ENCODE assay signal across 18 mouse cellular contexts in the genomic region with DNA sequence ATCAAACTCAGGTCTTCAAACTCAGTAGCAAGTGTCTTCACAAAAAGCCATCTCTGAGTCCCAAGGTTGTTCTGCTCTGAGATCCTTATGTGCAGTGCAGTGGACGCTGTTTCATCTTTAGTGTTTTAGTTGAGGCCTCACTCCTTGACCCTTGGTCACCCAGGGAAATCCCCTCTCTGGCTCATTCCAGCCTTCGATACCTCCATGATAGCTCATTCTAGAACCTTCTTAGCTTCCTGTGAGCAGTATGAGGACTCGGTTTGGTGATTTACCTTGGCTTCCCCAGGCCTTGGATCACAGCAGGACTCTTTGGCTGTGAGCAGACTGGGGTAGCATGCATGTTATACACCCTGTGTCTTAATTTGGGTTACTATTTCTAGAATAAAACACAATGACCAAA. TPM values are rescaled to one million over a fixed set of nuclear protein-coding genes. Genes with fewer than 3 reads are reported as not detected.
DNase-seq lines count a peak whose midpoint lies in the region; TF ChIP-seq lines count a peak whose summit lies in the region.
"Had no signal": no experiment of that assay in that cellular context is flagged by ENCODE, and none has a peak within 500 bp of the region (broad histone marks: within the 10 kb centered on the region; RNA-seq: fewer than 3 reads in every experiment).

No protein-coding gene starts in this region.

- H3K4me1 ChIP-seq in CH12.LX (ENCODE audit: control insufficient read depth in 1 of 2, insufficient read depth in 2 of 2): peaks cover 27 to 51% of the 10 kb centered on the region in 2 experiments
- H3K4me1 ChIP-seq in small intestine, adult 2 months (ENCODE audit: control insufficient read depth, insufficient read depth, insufficient read length, low read length): peaks cover 8% of the 10 kb centered on the region

- no peak for TF ChIP-seq CTCF in gastrocnemius, adult 2 months (IDR thresholded peaks at IDR 0.05)
- no peak for TF ChIP-seq CTCF in CH12.LX (conservative IDR thresholded peaks at IDR 0.05 in 1 of 2, IDR thresholded peaks at IDR 0.05 in 1 of 2; ENCODE audit: low read depth in 2 of 2, low read length in 2 of 2)
- no peak for TF ChIP-seq CTCF in small intestine, adult 2 months (IDR thresholded peaks at IDR 0.05; ENCODE audit: extremely low read depth, insufficient read length, insufficient replicate concordance, low read depth, low read length)

- in situ Hi-C loops in CH12.LX (cut with MboI; ENCODE audit: low pct_ligation_motif_present, low pct_unique_long_range_greater_than_20kb, low sequenced_read_pairs): no loop called here

- H3K79me2 ChIP-seq in CH12.LX (replicated peaks; ENCODE audit: control insufficient read depth, extremely low read depth, insufficient read depth, poor library complexity, severe bottlenecking): peaks cover 22% of the 10 kb centered on the region; the same call in 1 of the 2 replicates

- peak overlapping the region; percentile 41 for H3K4me2 ChIP-seq in CH12.LX (ENCODE audit: insufficient read depth, low read depth, poor library complexity, severe bottlenecking)

- intact Hi-C loops in gastrocnemius, adult 2 months (cut with DNase I): no loop called here

- TF ChIP-seq RAD21 in CH12.LX (IDR thresholded peaks at IDR 0.05; ENCODE audit: low read depth, low read length): no peak

- no peak overlapping the region for H3K4me3 ChIP-seq in gastrocnemius, adult 2 months
- H3K4me3 ChIP-seq in CH12.LX (replicated peaks in 1 of 3; ENCODE audit: low read depth in 2 of 3, low read length in 2 of 3, poor library complexity in 1 of 3): no peak overlapping the region
- no peak overlapping the region for H3K4me3 ChIP-seq in small intestine, adult 2 months (ENCODE audit: low read depth, low read length)

- 69% methylated on average over 3 of the region's 3 CpGs for WGBS in small intestine, adult 2 months

- peak; percentile 60 for TF ChIP-seq EP300 in CH12.LX (IDR thresholded peaks at IDR 0.05; ENCODE audit: low read length)

- peak overlapping the region; percentile 81 for H3K27ac ChIP-seq in gastrocnemius, adult 2 months
- peak overlapping the region; percentile 92 for H3K27ac ChIP-seq in CH12.LX (ENCODE audit: insufficient read depth, low read depth)
- 0 out of 2 replicates have a peak overlapping the region, but pooled peaks have one; percentile 5 for H3K27ac ChIP-seq in small intestine, adult 2 months (ENCODE audit: insufficient read depth, low read depth, low read length)

- H3K9me3 ChIP-seq in CH12.LX (replicated peaks; ENCODE audit: low read length): no peaks in the 10 kb centered on the region

- H3K9ac ChIP-seq in CH12.LX (ENCODE audit: insufficient read depth, low read depth): peak overlapping the region; percentile 13; the same call in 1 of the 2 replicates

- no peaks in the 10 kb centered on the region for H3K36me3 ChIP-seq in CH12.LX (replicated peaks in 1 of 2; ENCODE audit: control insufficient read depth in 1 of 2, insufficient read depth in 1 of 2, low read length in 1 of 2)
- no peaks in the 10 kb centered on the region for H3K36me3 ChIP-seq in small intestine, adult 2 months (ENCODE audit: control insufficient read depth, insufficient read depth, low read length)
- H3K36me3 ChIP-seq: G1E had no signal

- dilution Hi-C loops in CH12.LX (cut with MboI; ENCODE audit: extremely low pct_ligation_motif_present, extremely low pct_unique_long_range_greater_than_20kb, low sequenced_read_pairs): no loop called here

- no peak for DNase-seq in gastrocnemius, adult 2 months
- no peak for DNase-seq in gastrocnemius, adult 18-20 months (ENCODE audit: low spot score)
- DNase-seq in 3T3-L1 (ENCODE audit: low read depth, low spot score): peak; percentile 17
- no peak for DNase-seq in CH12.LX (ENCODE audit: extremely low read depth)
- DNase-seq in layer of hippocampus, postnatal 25 days (ENCODE audit: extremely low spot score in 1 of 2, low spot score in 1 of 2): no peak
- DNase-seq in adrenal gland, postnatal 36 days: no peak
- DNase-seq in ovary, postnatal 14 days (ENCODE audit: low spot score): no peak
- DNase-seq: B cell, adult 2 months; cerebellum, adult 11 months; cerebellum, adult 11-12 months; cerebellum, adult 18-20 months; cerebellum, adult 2 months; cerebellum, adult 8-10 months had no signal

- peaks cover 30% of the 10 kb centered on the region for H3K27me3 ChIP-seq in CH12.LX (replicated peaks)
- H3K27me3 ChIP-seq in small intestine, adult 2 months (ENCODE audit: control insufficient read depth, insufficient read depth, low read length): peaks cover 12% of the 10 kb centered on the region
- H3K27me3 ChIP-seq: Patski had no signal

- TF ChIP-seq POLR2A in CH12.LX (IDR thresholded peaks at IDR 0.05; ENCODE audit: low read depth, low read length): peak; percentile 23; the same call in 1 of the 2 replicates
- no peak for TF ChIP-seq POLR2A in small intestine, adult 2 months (IDR thresholded peaks at IDR 0.05; ENCODE audit: low read depth, low read length)

TF ChIP-seq in CH12.LX, 34 proteins besides CTCF, POLR2A, EP300 and RAD21:
- peak; percentile 43 for TF ChIP-seq BHLHE40 (IDR thresholded peaks at IDR 0.05; ENCODE audit: low read depth, low read length)
- TF ChIP-seq JUN (IDR thresholded peaks at IDR 0.05; ENCODE audit: insufficient read depth, low read depth, low read length): peak; percentile 19; the same call in 1 of the 2 replicates
- TF ChIP-seq MEF2A (IDR thresholded peaks at IDR 0.05; ENCODE audit: borderline replicate concordance, low read depth, low read length): peak; percentile 57; the same call in 1 of the 2 replicates
- no peak for TF ChIP-seq CHD2 (IDR thresholded peaks at IDR 0.05; ENCODE audit: low read length)
- 0 out of 2 replicates have a peak, but pooled peaks have one; percentile 17 for TF ChIP-seq E2F4 (IDR thresholded peaks at IDR 0.05; ENCODE audit: insufficient replicate concordance, low read depth, low read length)
- no peak for TF ChIP-seq GABPA (IDR thresholded peaks at IDR 0.05; ENCODE audit: insufficient replicate concordance, low read depth, low read length)
- TF ChIP-seq HCFC1 (IDR thresholded peaks at IDR 0.05; ENCODE audit: low read depth, low read length): peak; percentile 13; the same call in 1 of the 2 replicates
- peak; percentile 82 for TF ChIP-seq IRF4 (IDR thresholded peaks at IDR 0.05; ENCODE audit: low read depth, low read length)
- no peak for TF ChIP-seq MAFK (IDR thresholded peaks at IDR 0.05; ENCODE audit: insufficient replicate concordance, low read length)
- no peak for TF ChIP-seq USF2 (conservative IDR thresholded peaks at IDR 0.05; ENCODE audit: low read depth, low read length)
- TF ChIP-seq TCF12 (IDR thresholded peaks at IDR 0.05; ENCODE audit: low read depth, low read length): peak; percentile 43; the same call in 1 of the 2 replicates
- TF ChIP-seq ZMIZ1 (IDR thresholded peaks at IDR 0.05; ENCODE audit: low read depth, low read length): no peak
- TF ChIP-seq SIN3A (IDR thresholded peaks at IDR 0.05; ENCODE audit: low read length): peak; percentile 55; the same call in 1 of the 2 replicates
- 0 out of 2 replicates have a peak, but pooled peaks have one; percentile 54 for TF ChIP-seq MAZ (IDR thresholded peaks at IDR 0.05; ENCODE audit: low read depth, low read length)
- TF ChIP-seq ETS1 (conservative IDR thresholded peaks at IDR 0.05; ENCODE audit: low read depth, low read length): peak; percentile 33; the same call in 1 of the 2 replicates
- TF ChIP-seq CHD1 (IDR thresholded peaks at IDR 0.05; ENCODE audit: low read depth, low read length): peak; percentile 61; the same call in 1 of the 2 replicates
- peak; percentile 37; the same call in 1 of the 2 replicates for TF ChIP-seq MYC (IDR thresholded peaks at IDR 0.05; ENCODE audit: low read depth, low read length)
- no peak for TF ChIP-seq POLR2AphosphoS2 (IDR thresholded peaks at IDR 0.05; ENCODE audit: low read depth, low read length)

RNA-seq across cellular contexts. Expression of a gene that starts 1.6 kb away (rescaled TPM):
- 10 to 100 TPM; 11.5 to 17.9 TPM for total RNA-seq in gastrocnemius, adult 2 months (2021)
- total RNA-seq in gastrocnemius, adult 18-20 months (2021): 10 to 100 TPM; 21.0 to 29.5 TPM
- total RNA-seq in CH12.LX (2012; rRNA removed) (18.4 and 19.6 TPM in 2 replicates), CH12.LX (2014; rRNA removed) (3.1 and 5.5 TPM in 2 replicates)
- 23.1 TPM in 2 replicates for polyA plus RNA-seq in CH12.LX (2012; ENCODE audit: insufficient read length, low read depth)
- 3.3 and 8.2 TPM in 2 replicates for polyA plus RNA-seq in small intestine, adult 2 months (2012; rRNA removed)
- total RNA-seq in layer of hippocampus, postnatal 25 days (2021): 10 to 100 TPM; 37.1 to 47.1 TPM
- 1 to 10 TPM; 7.0 to 9.9 TPM for total RNA-seq in adrenal gland, postnatal 36 days (2021)
- total RNA-seq: G1E had no signal
- polyA plus RNA-seq: activated CD4-positive, CD25-positive, alpha-beta regulatory T cell, adult 4 months; CD4-positive, CD25-positive, alpha-beta regulatory T cell, adult 4 months; G1E had no signal

Comparison
In these comparisons a context has a peak if more than half of its experiments do, and no peak if none do; other contexts are left out.
1. H3K27ac ChIP-seq: peak in every context shown above with its lines; median percentile 92 in CH12.LX; 81 in gastrocnemius, adult 2 months; 5 in small intestine, adult 2 months.